Mouse (Mus musculus): ENCODE results near the gene Mcmbp.

The Mcmbp gene

GRCm38 (mm10) chr7:128740334-128740733 lies at the start of gene Mcmbp:
Mcmbp (minus strand) TSS chr7:128740495.
- ChIA-PET POLR2A (interaction anchor here (0.6 to 11.0 kb wide), 34 partner anchors 8 to 281 kb away, joined by 3 to 111 read pairs (median 4); partner anchors contain the start of genes Tial1 (in 3 of the 4), Bag3 (in 2 of the 4) and Inpp5f (in 1 of the 4)), CTCF (interaction anchor here in 1 of 4 experiments (1.0 to 4.3 kb wide), 2 partner anchors 13 to 15 kb away, joined by 4 to 21 read pairs; no protein-coding TSS in a partner anchor)

- ChIA-PET CTCF (no interaction called here), POLR2A (interaction anchor here in 1 of 4 experiments (0.5 kb wide), 1 partner anchor 28 kb away, joined by 3 read pairs; no protein-coding TSS in a partner anchor)
These were observed 49.8 kb upstream of the Mcmbp start for GRCm38 (mm10) chr7:128790045-128790444.

- ChIA-PET CTCF (no interaction called here), POLR2A (no interaction called here)
These were observed 41.6 kb upstream of the Mcmbp start for GRCm38 (mm10) chr7:128781846-128782245.

GRCm38 (mm10) chr7:128779305-128779704 lies 39.0 kb upstream of the Mcmbp start:
- ChIA-PET CTCF (interaction anchor here (0.5 to 1.6 kb wide), 32 partner anchors 8 to 1389 kb away, joined by 3 to 9 read pairs (median 4); no protein-coding TSS in a partner anchor), POLR2A (interaction anchor here in 2 of 4 experiments (0.5 to 0.6 kb wide), 2 partner anchors 35 to 699 kb away, joined by 3 read pairs; no protein-coding TSS in a partner anchor)

- ChIA-PET POLR2A (interaction anchor here in 2 of 4 experiments (0.6 to 1.2 kb wide), 3 partner anchors 10 to 50 kb away, joined by 3 to 5 read pairs (median 3); no protein-coding TSS in a partner anchor), CTCF (no interaction called here)
These were observed 36.9 kb upstream of the Mcmbp start for GRCm38 (mm10) chr7:128777201-128777600.

- ChIA-PET CTCF (interaction anchor here (0.8 to 1.7 kb wide), 5 partner anchors 12 to 61 kb away, joined by 3 to 6 read pairs (median 5); no protein-coding TSS in a partner anchor), POLR2A (interaction anchor here in 2 of 4 experiments (0.7 to 1.8 kb wide), 4 partner anchors 10 to 28 kb away, joined by 3 to 6 read pairs (median 4); no protein-coding TSS in a partner anchor)
These were observed 26.4 kb upstream of the Mcmbp start for GRCm38 (mm10) chr7:128766696-128767095.

GRCm38 (mm10) chr7:128758948-128759347 lies 18.7 kb upstream of the Mcmbp start:
- ChIA-PET POLR2A (interaction anchor here in 1 of 4 experiments (0.6 to 1.6 kb wide), 3 partner anchors 13 to 1580 kb away, joined by 3 to 8 read pairs (median 3); partner anchors contain the start of gene Sec23ip), CTCF (no interaction called here)

- POLR2A ChIA-PET = interaction anchor here in 1 of 4 experiments (0.8 to 1.8 kb wide), 4 partner anchors 9 to 22 kb away, joined by 3 to 6 read pairs (median 4); partner anchors contain the start of gene Sec23ip
- CTCF ChIA-PET = interaction anchor here in 1 of 4 experiments (1.3 kb wide), 1 partner anchor 11 kb away, joined by 6 read pairs; no protein-coding TSS in a partner anchor
These were observed 15.1 kb upstream of the Mcmbp start for GRCm38 (mm10) chr7:128755396-128755795.

GRCm38 (mm10) chr7:128752012-128752411 lies 11.7 kb upstream of the Mcmbp start:
- CTCF ChIA-PET = no interaction called here
- POLR2A ChIA-PET = no interaction called here

- POLR2A ChIA-PET = interaction anchor here in 1 of 4 experiments (0.5 kb wide), 1 partner anchor 24 kb away, joined by 6 read pairs; no protein-coding TSS in a partner anchor
- CTCF ChIA-PET = interaction anchor here in 1 of 4 experiments (0.5 kb wide), 1 partner anchor 1631 kb away, joined by 3 read pairs; no protein-coding TSS in a partner anchor
These were observed 10.0 kb upstream of the Mcmbp start for GRCm38 (mm10) chr7:128750296-128750695.

GRCm38 (mm10) chr7:128748758-128749157 lies 8.5 kb upstream of the Mcmbp start:
- ChIA-PET CTCF (no interaction called here), POLR2A (interaction anchor here in 2 of 4 experiments (0.8 to 1.4 kb wide), 2 partner anchors 8 to 13 kb away, joined by 3 to 4 read pairs; partner anchors contain the start of gene Mcmbp (in 1 of the 2))

GRCm38 (mm10) chr7:128746151-128746550 lies 5.9 kb upstream of the Mcmbp start:
- POLR2A ChIA-PET = interaction anchor here in 3 of 4 experiments (0.7 to 2.7 kb wide), 9 partner anchors 7 to 284 kb away, joined by 3 to 8 read pairs (median 4); partner anchors contain the start of genes Inpp5f (in 1 of the 3) and Tial1 (in 1 of the 3)

GRCm38 (mm10) chr7:128744684-128745485 lies 4.6 kb upstream of the Mcmbp start, which contains the start of gene Sec23ip:
Sec23ip (plus strand) TSS chr7:128744943.
- POLR2A ChIA-PET = interaction anchor here in 3 of 4 experiments (0.6 to 11.0 kb wide), 21 partner anchors 8 to 1946 kb away, joined by 3 to 111 read pairs (median 4); partner anchors contain the start of genes Tial1 (in 2 of the 3), Bag3 (in 1 of the 3), Inpp5f (in 1 of the 3) and Orai3 (in 1 of the 3)
- CTCF ChIA-PET = interaction anchor here in 2 of 4 experiments (0.5 to 0.6 kb wide), 3 partner anchors 10 to 379 kb away, joined by 3 to 8 read pairs (median 3); no protein-coding TSS in a partner anchor

More at GRCm38 (mm10) chr7:128746151-128746550, 5.9 kb upstream of the Mcmbp start:
- CTCF ChIA-PET = interaction anchor here in 1 of 4 experiments (0.9 kb wide), 1 partner anchor 21 kb away, joined by 3 read pairs; no protein-coding TSS in a partner anchor

- CTCF ChIA-PET = no interaction called here
- POLR2A ChIA-PET = interaction anchor here in 1 of 4 experiments (0.6 to 11.0 kb wide), 4 partner anchors 16 to 974 kb away, joined by 3 to 111 read pairs (median 6); partner anchors contain the start of gene Orai3
These were observed 3.6 kb upstream of the Mcmbp start for GRCm38 (mm10) chr7:128743898-128744297.

GRCm38 (mm10) chr7:128739462-128740277 lies 625 bp downstream of the Mcmbp start:
- CTCF ChIA-PET = interaction anchor here in 1 of 4 experiments (1.0 to 4.3 kb wide), 2 partner anchors 12 to 14 kb away, joined by 4 to 21 read pairs; no protein-coding TSS in a partner anchor
- POLR2A ChIA-PET = interaction anchor here (0.5 to 11.0 kb wide), 39 partner anchors 7 to 1512 kb away, joined by 3 to 111 read pairs (median 4); partner anchors contain the start of genes Tial1 (in 3 of the 4), Bag3 (in 2 of the 4) and Inpp5f (in 2 of the 4)

- POLR2A ChIA-PET = interaction anchor here (0.5 to 11.0 kb wide), 22 partner anchors 8 to 1513 kb away, joined by 3 to 111 read pairs (median 5); partner anchors contain the start of genes Inpp5f (in 2 of the 4) and Tial1 (in 2 of the 4)
- CTCF ChIA-PET = interaction anchor here in 1 of 4 experiments (1.1 to 4.3 kb wide), 2 partner anchors 14 to 366 kb away, joined by 3 to 21 read pairs; no protein-coding TSS in a partner anchor
These were observed 1.2 kb downstream of the Mcmbp start for GRCm38 (mm10) chr7:128739116-128739461.

GRCm38 (mm10) chr7:128738041-128738440 lies 2.3 kb downstream of the Mcmbp start:
- CTCF ChIA-PET = interaction anchor here in 2 of 4 experiments (0.7 to 4.3 kb wide), 3 partner anchors 13 to 366 kb away, joined by 3 to 21 read pairs (median 3); no protein-coding TSS in a partner anchor
- POLR2A ChIA-PET = interaction anchor here in 3 of 4 experiments (0.5 to 11.0 kb wide), 8 partner anchors 10 to 468 kb away, joined by 3 to 111 read pairs (median 15); no protein-coding TSS in a partner anchor
